Mouse (Mus musculus): ENCODE measurements around the gene Fam229b.

DNA sequence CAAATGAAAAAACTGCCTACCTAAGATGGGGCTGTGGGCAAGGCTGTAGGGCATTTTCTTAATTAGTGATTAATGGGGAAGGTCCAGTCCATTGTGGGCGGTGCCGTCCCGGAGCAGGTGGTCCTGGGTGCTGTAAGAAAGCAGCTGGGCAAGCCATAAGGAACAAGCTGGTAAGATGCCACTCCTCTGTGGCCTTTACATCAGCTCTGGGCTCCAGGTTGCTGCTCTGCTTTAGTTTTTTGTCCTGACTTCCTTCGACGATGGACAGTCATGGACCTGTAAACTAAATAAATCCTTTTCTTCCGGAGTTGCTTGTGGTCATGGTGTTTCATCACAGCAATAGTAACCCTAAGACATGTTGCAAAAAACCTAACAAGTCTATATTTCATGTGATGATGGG is 37.0 kb upstream of the Fam229b start:
- TF ChIP-seq CTCF (IDR thresholded peaks at IDR 0.05; ENCODE audit: insufficient read depth, low read length) (no peak), POLR2A (IDR thresholded peaks at IDR 0.05; ENCODE audit: borderline replicate concordance, extremely low read depth, low read depth, low read length) (no peak)

Data from lung, adult 2 months (tissue).